Mouse (Mus musculus): ENCODE measurements around the gene Insc.

- TF ChIP-seq ZC3H11A (IDR thresholded peaks at IDR 0.05; ENCODE audit: low read depth, low read length) (no peak), EP300 (IDR thresholded peaks at IDR 0.05; ENCODE audit: low read depth in 1 of 2, low read length in 2 of 2) (no peak), GATA1 (IDR thresholded peaks at IDR 0.05; ENCODE audit: low read depth, low read length) (no peak), USF2 (IDR thresholded peaks at IDR 0.05; ENCODE audit: borderline replicate concordance in 1 of 2, insufficient read depth in 1 of 2, low read depth in 1 of 2, low read length in 2 of 2) (no peak), USF1 (IDR thresholded peaks at IDR 0.05; ENCODE audit: low read depth, low read length) (no peak), JUND (IDR thresholded peaks at IDR 0.05; ENCODE audit: low read depth, low read length) (no peak)
Measured at GRCm38 (mm10) chr7:114805311-114805710, 61.8 kb downstream of the Insc start.
